Comparison of ENCODE assay signal across 14 mouse cellular contexts in genomic region chr1:73593653-73594385, GRCm38 (mm10).
DNase-seq lines count a peak whose midpoint lies in the region; ATAC-seq lines count a peak whose summit lies in the region.
"Had no signal": no experiment of that assay in that cellular context is flagged by ENCODE, and none has a peak within 500 bp of the region (broad histone marks: within the 10 kb centered on the region; RNA-seq: fewer than 3 reads in every experiment).

No protein-coding gene starts in this region.

- no peaks in the 10 kb centered on the region for H3K9me3 ChIP-seq in embryonic facial prominence, embryonic 14.5 days (ENCODE audit: control insufficient read depth, low read length)
- no peaks in the 10 kb centered on the region; the same call in 1 of the 2 replicates for H3K9me3 ChIP-seq in stomach, embryonic 16.5 days (replicated peaks; ENCODE audit: control insufficient read depth, low read length)
- H3K9me3 ChIP-seq: forebrain, embryonic 12.5 days; liver, embryonic 15.5 days had no signal

- no peaks in the 10 kb centered on the region for H3K36me3 ChIP-seq in embryonic facial prominence, embryonic 14.5 days (ENCODE audit: control insufficient read depth, insufficient read depth, low read length)
- H3K36me3 ChIP-seq in stomach, embryonic 16.5 days (ENCODE audit: control insufficient read depth, insufficient read depth, low read length), result no peaks in the 10 kb centered on the region
- H3K36me3 ChIP-seq: forebrain, embryonic 12.5 days; liver, embryonic 15.5 days had no signal

- ATAC-seq in embryonic facial prominence, embryonic 14.5 days (ENCODE audit: low read depth), result no peak
- ATAC-seq in stomach, embryonic 16.5 days (ENCODE audit: insufficient read depth, low FRiP score), result peak; percentile 44; the same call in 1 of the 2 replicates
- ATAC-seq in megakaryocyte progenitor cell, adult 5-6 weeks (replicated peaks; ENCODE audit: poor library complexity), result no peak
- ATAC-seq: midbrain, embryonic 16.5 days had no signal

- 0 out of 2 replicates have a peak, but pooled peaks cover 5% of the 10 kb centered on the region for H3K4me1 ChIP-seq in embryonic facial prominence, embryonic 14.5 days (ENCODE audit: control insufficient read depth, insufficient read depth, low read length)
- H3K4me1 ChIP-seq in stomach, embryonic 16.5 days (ENCODE audit: control insufficient read depth, insufficient read depth, low read length), result no peaks in the 10 kb centered on the region
- H3K4me1 ChIP-seq: liver, embryonic 15.5 days had no signal

- no peak overlapping the region for H3K4me2 ChIP-seq in embryonic facial prominence, embryonic 14.5 days (ENCODE audit: low read depth, low read length)
- no peak overlapping the region for H3K4me2 ChIP-seq in stomach, embryonic 16.5 days (ENCODE audit: low read depth, low read length)
- H3K4me2 ChIP-seq: forebrain, embryonic 12.5 days; liver, embryonic 15.5 days had no signal

- 55% methylated on average over 9 of the region's 9 CpGs for WGBS in embryonic facial prominence, embryonic 14.5 days
- WGBS in stomach, embryonic 16.5 days, result 56% methylated on average over 9 of the region's 9 CpGs

- no peak overlapping the region for H3K4me3 ChIP-seq in embryonic facial prominence, embryonic 14.5 days (ENCODE audit: low read depth, low read length)
- no peak overlapping the region for H3K4me3 ChIP-seq in stomach, embryonic 16.5 days (replicated peaks; ENCODE audit: low read length)
- H3K4me3 ChIP-seq: forebrain, embryonic 12.5 days; liver, embryonic 15.5 days had no signal

- no peak overlapping the region for H3K9ac ChIP-seq in embryonic facial prominence, embryonic 14.5 days (ENCODE audit: low read depth, low read length)
- H3K9ac ChIP-seq in stomach, embryonic 16.5 days (ENCODE audit: low read length), result no peak overlapping the region
- H3K9ac ChIP-seq: forebrain, embryonic 12.5 days; liver, embryonic 15.5 days had no signal

- peak overlapping the region; percentile 63; the same call in 1 of the 2 replicates for H3K27ac ChIP-seq in embryonic facial prominence, embryonic 14.5 days (replicated peaks; ENCODE audit: low read depth, low read length)
- H3K27ac ChIP-seq in stomach, embryonic 16.5 days (ENCODE audit: low read length), result peak overlapping the region; percentile 26; the same call in 1 of the 2 replicates
- H3K27ac ChIP-seq: liver, embryonic 15.5 days had no signal

- H3K27me3 ChIP-seq in embryonic facial prominence, embryonic 14.5 days (replicated peaks; ENCODE audit: control insufficient read depth, insufficient read depth, low read length), result no peaks in the 10 kb centered on the region
- H3K27me3 ChIP-seq in stomach, embryonic 16.5 days (ENCODE audit: control insufficient read depth, insufficient read depth, low read length), result no peaks in the 10 kb centered on the region
- H3K27me3 ChIP-seq: forebrain, embryonic 12.5 days; liver, embryonic 15.5 days had no signal

- peak; percentile 28 to 50 for DNase-seq in frontal cortex, adult 2 months (ENCODE audit: extremely low spot score in 1 of 2, low spot score in 1 of 2)
- DNase-seq in frontal cortex, postnatal 10 days (ENCODE audit: low spot score in 2 of 2), result no peak
- peak; percentile 19 to 42 for DNase-seq in left cerebral cortex, adult 18-20 months (ENCODE audit: low spot score in 2 of 2)
- no peak for DNase-seq in left cerebral cortex, adult 11 months (ENCODE audit: low spot score)
- peak; percentile 57 for DNase-seq in embryonic facial prominence, embryonic 14.5 days (ENCODE audit: low spot score)
- DNase-seq: cerebellum, adult 11-12 months; gastrocnemius, postnatal 25 days; kidney, adult 8-10 months; thymus, postnatal 25 days had no signal

Comparison
In these comparisons a context has a peak if more than half of its experiments do, and no peak if none do; other contexts are left out.
1. DNase-seq: peak in frontal cortex, adult 2 months (2 of 2), left cerebral cortex, adult 18-20 months (2 of 2) and embryonic facial prominence, embryonic 14.5 days (single experiment); none in frontal cortex, postnatal 10 days (0 of 2) and left cerebral cortex, adult 11 months (single experiment).